Mouse (Mus musculus) midbrain, embryonic 14.5 days (tissue): ENCODE results near the gene Rab3il1. TPM values are rescaled to one million over a fixed set of nuclear protein-coding genes. Genes with fewer than 3 reads are reported as not detected.

Source experiments
- ATAC-seq: fragments of 200-750 bp; cut with Nextera tagmentation; 2 replicates; pipeline ENCODE4 v1.8.0; 2017; ENCODE audit warnings: moderate number of reproducible peaks, moderate library complexity; ENCODE audit not compliant: low FRiP score, low TSS enrichment
- DNase-seq: peaks from one replicate; pipeline ENCODE4 v3.0.0-alpha.2; 2015
- H3K27ac ChIP-seq: fragments of 300-500 bp; sonication (generic); replicated peaks from 2 replicates; pipeline ENCODE4 v1.5.1; 2014; ENCODE audit warnings: mild to moderate bottlenecking, low read depth, low read length, moderate library complexity
- H3K27me3 ChIP-seq: fragments of 300-500 bp; sonication (generic); 2 replicates; pipeline ENCODE4 v1.6.1; 2014; ENCODE audit warnings: low read length, control low read depth, mixed read lengths; ENCODE audit not compliant: control insufficient read depth, insufficient read depth
- H3K36me3 ChIP-seq: fragments of 300-500 bp; sonication (generic); 2 replicates; pipeline ENCODE4 v1.6.1; 2014; ENCODE audit warnings: low read length, control low read depth; ENCODE audit not compliant: control insufficient read depth, insufficient read depth
- H3K4me1 ChIP-seq: fragments of 300-500 bp; sonication (generic); 2 replicates; pipeline ENCODE4 v1.6.1; 2014; ENCODE audit warnings: mild to moderate bottlenecking, antibody characterized with exemption, low read length, control low read depth; ENCODE audit not compliant: control insufficient read depth, insufficient read depth
- H3K4me2 ChIP-seq: fragments of 300-500 bp; sonication (generic); 2 replicates; pipeline ENCODE4 v1.6.1; 2014; ENCODE audit warnings: mild to moderate bottlenecking, low read length, moderate library complexity
- H3K4me3 ChIP-seq: fragments of 300-500 bp; sonication (generic); replicated peaks from 2 replicates; pipeline ENCODE4 v1.5.1; 2014; ENCODE audit warnings: low read depth, low read length
- H3K9ac ChIP-seq: fragments of 300-500 bp; sonication (generic); replicated peaks from 2 replicates; pipeline ENCODE4 v1.6.1; 2014; ENCODE audit warnings: mild to moderate bottlenecking, low read length, moderate library complexity
- H3K9me3 ChIP-seq: fragments of 300-500 bp; sonication (generic); 2 replicates; pipeline ENCODE4 v1.6.1; 2016; ENCODE audit warnings: low read length, control low read depth, mixed read lengths; ENCODE audit not compliant: control insufficient read depth
- WGBS: fragments of 180-500 bp; shearing (Covaris S2); extraction: QIAGEN DNeasy Blood & Tissue Kit; methylation state at CpG from one replicate; pipeline ENCODE4 v1.1.7; 2014; 5-methylcytosine and 5-hydroxymethylcytosine counted together
- polyA plus RNA-seq: library from polyadenylated mRNA; unstranded; fragments of >200 nt; fragmentation: Nextera tagmentation; extraction: Ambion mirVana; gene quantifications from 2 replicates; pipeline ENCODE4 v1.2.1, GENCODE M21; 2014

Gene Rab3il1
- polyA plus RNA-seq, 1 experiment from 2014 or later: 19.2 TPM

DNA sequence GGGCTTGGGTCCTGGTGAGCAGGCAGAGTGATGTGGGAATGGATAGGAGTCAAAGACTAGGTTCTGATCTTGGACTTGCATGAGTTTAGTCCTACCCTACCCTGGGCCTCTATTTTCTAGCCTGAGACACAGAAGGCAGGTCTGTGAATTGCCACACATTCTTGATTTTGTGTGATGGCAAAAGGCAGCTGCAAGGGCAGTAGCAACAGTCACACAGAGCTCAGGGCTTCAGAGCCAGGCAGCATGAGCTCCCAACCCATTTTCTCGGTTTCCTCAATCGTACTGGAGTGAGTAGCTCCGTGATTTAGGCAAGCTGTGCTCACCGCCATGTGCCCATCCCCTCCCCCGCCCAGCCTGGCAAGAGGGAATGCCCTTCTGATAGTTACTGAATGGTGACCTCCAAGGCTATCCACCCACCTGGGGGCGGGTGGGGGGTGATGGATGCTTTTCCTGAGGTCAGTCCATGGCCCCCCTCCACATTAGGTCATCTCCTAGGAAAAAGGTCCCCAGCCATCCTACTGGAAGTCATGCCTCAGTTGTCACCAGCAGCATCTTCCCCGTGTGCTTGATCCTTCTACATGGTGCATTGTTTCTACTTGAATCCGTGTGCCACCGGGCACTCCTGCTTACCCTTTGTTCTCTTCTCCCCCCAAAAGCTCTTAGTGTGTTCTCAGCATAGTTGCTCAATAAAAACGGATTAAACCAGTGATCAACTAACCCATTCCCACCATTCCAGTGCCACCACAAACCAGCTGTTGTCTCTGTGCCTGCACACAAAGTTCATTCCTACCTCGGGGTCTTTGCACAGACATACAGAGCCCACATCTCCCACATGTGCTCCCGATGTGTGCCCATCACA is 4.0 kb upstream of the Rab3il1 start:
- 0 out of 2 replicates have a peak, but pooled peaks cover 4% of the 10 kb centered on the region for H3K4me1 ChIP-seq
- no peak overlapping the region for H3K9ac ChIP-seq
- 73% methylated on average over 12 of the region's 12 CpGs for WGBS
- no peaks in the 10 kb centered on the region for H3K36me3 ChIP-seq
- DNase-seq: no peak
- no peaks in the 10 kb centered on the region for H3K9me3 ChIP-seq
- H3K4me3 ChIP-seq: no peak overlapping the region
- no peak for ATAC-seq
- no peak overlapping the region for H3K4me2 ChIP-seq
- no peaks in the 10 kb centered on the region for H3K27me3 ChIP-seq
- H3K27ac ChIP-seq: no peak overlapping the region

DNA sequence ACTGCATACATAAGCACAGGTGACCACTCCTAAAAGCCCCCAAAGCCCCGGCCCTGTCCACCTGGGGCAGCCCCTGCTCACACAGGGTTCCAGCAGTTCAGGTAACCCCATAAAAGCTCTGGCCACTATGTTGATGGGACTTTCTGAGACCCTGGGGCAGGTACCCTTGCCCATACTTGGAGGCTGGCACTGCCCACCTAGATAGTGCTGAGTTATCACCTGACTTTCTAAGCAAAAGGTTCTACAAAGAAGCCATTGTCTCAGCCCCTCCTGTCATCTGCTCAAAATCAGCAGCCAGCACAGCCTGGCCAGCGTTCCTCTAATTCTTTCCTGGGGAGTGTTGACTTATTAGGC is 3.4 kb upstream of the Rab3il1 start:
- 83% methylated on average over 2 of the region's 2 CpGs for WGBS
- no peak overlapping the region for H3K4me2 ChIP-seq
- no peak for DNase-seq
- H3K9me3 ChIP-seq: no peaks in the 10 kb centered on the region
- H3K4me3 ChIP-seq: no peak overlapping the region
- ATAC-seq: no peak
- H3K9ac ChIP-seq: no peak overlapping the region
- no peaks in the 10 kb centered on the region for H3K27me3 ChIP-seq
- H3K4me1 ChIP-seq: no peaks in the 10 kb centered on the region
- no peaks in the 10 kb centered on the region for H3K36me3 ChIP-seq
- H3K27ac ChIP-seq: no peak overlapping the region

DNA sequence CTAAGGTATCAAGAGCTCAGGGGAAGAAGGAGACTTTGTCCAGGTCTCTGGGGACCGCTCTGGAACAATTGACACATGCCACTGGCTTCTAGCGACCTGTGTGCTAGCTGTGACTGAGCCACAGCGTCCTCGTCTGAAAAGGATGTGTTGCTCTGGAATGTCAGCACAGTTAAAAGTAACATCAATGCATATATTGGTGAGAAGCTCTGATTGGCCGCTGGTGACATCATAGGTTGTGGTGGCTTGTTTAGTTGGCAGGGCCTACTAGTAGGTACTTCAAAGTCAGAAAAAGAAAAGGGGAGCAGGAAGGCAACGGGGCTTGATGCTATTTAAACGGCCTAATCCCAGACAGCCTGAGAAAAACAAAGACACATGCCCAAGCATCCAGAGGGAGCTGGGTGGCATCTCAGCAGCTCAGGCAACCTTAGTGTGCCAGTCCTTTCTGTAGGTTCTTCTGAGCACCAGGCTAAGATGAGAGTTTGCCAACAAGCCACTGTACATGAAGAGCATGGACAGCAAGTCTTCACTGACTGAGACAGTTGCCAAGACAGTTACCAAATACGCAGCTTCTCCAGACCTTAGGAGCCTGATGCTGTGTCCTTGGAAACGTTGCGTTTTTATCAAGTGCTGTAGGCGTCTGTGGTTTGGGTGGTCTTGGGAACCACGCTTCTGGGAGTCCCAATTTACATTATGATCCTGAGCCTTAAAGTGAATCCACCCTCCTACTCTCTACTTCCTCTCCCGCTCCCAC is 2.6 kb upstream of the Rab3il1 start:
- no peak overlapping the region for H3K4me3 ChIP-seq
- H3K36me3 ChIP-seq: no peaks in the 10 kb centered on the region
- H3K4me2 ChIP-seq: no peak overlapping the region
- H3K9ac ChIP-seq: no peak overlapping the region
- no peak overlapping the region for H3K27ac ChIP-seq
- 69% methylated on average over 13 of the region's 13 CpGs for WGBS
- H3K27me3 ChIP-seq: no peaks in the 10 kb centered on the region
- DNase-seq (no peak), ATAC-seq (no peak)
- H3K9me3 ChIP-seq: no peaks in the 10 kb centered on the region
- no peaks in the 10 kb centered on the region for H3K4me1 ChIP-seq

GRCm38 (mm10) chr19:10000330-10000729 is 1.1 kb upstream of the Rab3il1 start:
- Histone ChIP-seq H3K4me1 (no peaks in the 10 kb centered on the region), H3K36me3 (no peaks in the 10 kb centered on the region), H3K4me3 (no peak overlapping the region), H3K9me3 (no peaks in the 10 kb centered on the region), H3K4me2 (no peak overlapping the region), H3K27me3 (no peaks in the 10 kb centered on the region), H3K27ac (no peak overlapping the region), H3K9ac (no peak overlapping the region)
- DNase-seq (peak; percentile 78), ATAC-seq (no peak)
- 31% methylated on average over 3 of the region's 3 CpGs for WGBS

GRCm38 (mm10) chr19:10003696-10004095 is 2.2 kb downstream of the Rab3il1 start:
- no peaks in the 10 kb centered on the region for H3K36me3 ChIP-seq

DNA sequence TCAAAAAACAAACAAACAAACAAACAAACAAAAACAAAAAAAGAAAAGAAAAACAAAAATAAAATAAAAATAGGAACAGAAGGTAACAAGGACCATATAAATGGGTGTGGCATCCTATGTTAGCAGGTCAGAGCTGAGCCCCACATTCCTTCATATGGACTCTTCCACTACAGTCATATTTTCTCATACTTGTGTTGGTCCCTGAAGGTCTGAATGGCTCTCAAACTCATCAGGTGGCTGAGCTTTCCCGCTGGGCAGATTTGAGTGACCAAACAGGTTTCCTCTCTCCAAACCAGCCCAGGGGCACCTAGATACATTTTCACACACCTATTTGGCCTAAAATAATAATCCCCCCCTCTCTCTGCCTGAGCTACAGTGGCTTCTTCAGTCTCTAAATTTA is 9.9 kb downstream of the Rab3il1 start:
- no peaks in the 10 kb centered on the region for H3K36me3 ChIP-seq

More at GRCm38 (mm10) chr19:10003696-10004095, 2.2 kb downstream of the Rab3il1 start:
- Histone ChIP-seq H3K27ac (no peak overlapping the region), H3K4me2 (no peak overlapping the region), H3K9ac (no peak overlapping the region), H3K9me3 (no peaks in the 10 kb centered on the region), H3K4me3 (no peak overlapping the region), H3K4me1 (no peaks in the 10 kb centered on the region), H3K27me3 (no peaks in the 10 kb centered on the region)
- ATAC-seq (no peak), DNase-seq (no peak)
- 100% methylated on average over 1 of the region's 1 CpGs for WGBS

GRCm38 (mm10) chr19:10012827-10013278 is 11.4 kb downstream of the Rab3il1 start:
- WGBS: 50% methylated on average over 6 of the region's 6 CpGs

More for the DNA sequence above, 9.9 kb downstream of the Rab3il1 start:
- ATAC-seq (no peak), DNase-seq (no peak)
- no peak overlapping the region for H3K9ac ChIP-seq
- H3K27me3 ChIP-seq: no peaks in the 10 kb centered on the region
- WGBS: 73% methylated on average over 1 of the region's 1 CpGs
- H3K4me3 ChIP-seq: no peak overlapping the region
- H3K9me3 ChIP-seq: no peaks in the 10 kb centered on the region
- no peak overlapping the region for H3K4me2 ChIP-seq
- H3K27ac ChIP-seq: no peak overlapping the region
- no peaks in the 10 kb centered on the region for H3K4me1 ChIP-seq

GRCm38 (mm10) chr19:10013348-10013747 is 11.9 kb downstream of the Rab3il1 start:
- Histone ChIP-seq H3K4me1 (peaks cover 4% of the 10 kb centered on the region), H3K4me3 (no peak overlapping the region), H3K4me2 (no peak overlapping the region), H3K9me3 (no peaks in the 10 kb centered on the region), H3K36me3 (no peaks in the 10 kb centered on the region), H3K9ac (no peak overlapping the region), H3K27ac (no peak overlapping the region), H3K27me3 (no peaks in the 10 kb centered on the region)
- no peak for DNase-seq
- no peak for ATAC-seq
- WGBS: 57% methylated on average over 3 of the region's 3 CpGs

More at GRCm38 (mm10) chr19:10012827-10013278, 11.4 kb downstream of the Rab3il1 start:
- H3K27me3 ChIP-seq: no peaks in the 10 kb centered on the region
- ATAC-seq (no peak), DNase-seq (no peak)
- H3K36me3 ChIP-seq: no peaks in the 10 kb centered on the region
- H3K9ac ChIP-seq: no peak overlapping the region
- H3K27ac ChIP-seq: no peak overlapping the region
- no peak overlapping the region for H3K4me2 ChIP-seq
- no peaks in the 10 kb centered on the region for H3K9me3 ChIP-seq
- peaks cover 2% of the 10 kb centered on the region; the same call in 1 of the 2 replicates for H3K4me1 ChIP-seq
- H3K4me3 ChIP-seq: no peak overlapping the region
